Mouse (Mus musculus) C2C12 (cell line): ENCODE results near the gene Sipa1l3.

ENCODE experiments used
- CTCF ChIP-seq: IDR thresholded peaks from one replicate; pipeline ENCODE4 v1.5.1; 2011; ENCODE audit not compliant: control insufficient read depth, insufficient read depth, insufficient read length
- FOSL1 ChIP-seq: IDR thresholded peaks from one replicate; pipeline ENCODE4 v1.8.0; 2011; ENCODE audit warnings: mild to moderate bottlenecking, low read length; ENCODE audit not compliant: poor library complexity, insufficient read depth, severe bottlenecking
- MAX ChIP-seq: IDR thresholded peaks from one replicate; pipeline ENCODE4 v1.6.1; 2011; ENCODE audit warnings: mild to moderate bottlenecking, control low read depth
- MYOD1 ChIP-seq: IDR thresholded peaks from one replicate; pipeline ENCODE4 v1.6.1; 2011; ENCODE audit warnings: low read depth; ENCODE audit not compliant: control insufficient read depth, insufficient read length

DNA sequence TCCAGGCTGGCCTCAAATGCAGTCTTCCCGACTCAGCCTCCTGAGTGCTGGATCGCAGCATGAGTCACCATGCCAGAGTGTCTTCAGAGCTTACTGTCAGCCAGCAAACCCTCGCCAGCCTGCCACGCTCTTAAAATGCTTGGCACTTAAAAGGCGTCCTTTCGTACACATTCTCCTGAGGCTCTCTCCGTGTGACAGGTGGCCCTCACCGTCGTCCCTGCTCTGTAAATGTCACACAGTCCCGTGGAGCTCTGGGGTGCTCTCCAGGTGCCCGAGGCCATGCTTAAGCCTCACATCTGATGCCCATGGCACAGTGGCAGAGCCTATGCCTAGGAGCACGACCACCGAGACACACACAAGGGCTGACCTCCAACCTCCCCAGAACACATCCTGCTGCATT is 132.1 kb downstream of the Sipa1l3 start:
- TF ChIP-seq CTCF (no peak), MYOD1 (no peak), FOSL1 (no peak), MAX (no peak)
